Comparison of ENCODE assay signal across 15 mouse cellular contexts in the genomic region with DNA sequence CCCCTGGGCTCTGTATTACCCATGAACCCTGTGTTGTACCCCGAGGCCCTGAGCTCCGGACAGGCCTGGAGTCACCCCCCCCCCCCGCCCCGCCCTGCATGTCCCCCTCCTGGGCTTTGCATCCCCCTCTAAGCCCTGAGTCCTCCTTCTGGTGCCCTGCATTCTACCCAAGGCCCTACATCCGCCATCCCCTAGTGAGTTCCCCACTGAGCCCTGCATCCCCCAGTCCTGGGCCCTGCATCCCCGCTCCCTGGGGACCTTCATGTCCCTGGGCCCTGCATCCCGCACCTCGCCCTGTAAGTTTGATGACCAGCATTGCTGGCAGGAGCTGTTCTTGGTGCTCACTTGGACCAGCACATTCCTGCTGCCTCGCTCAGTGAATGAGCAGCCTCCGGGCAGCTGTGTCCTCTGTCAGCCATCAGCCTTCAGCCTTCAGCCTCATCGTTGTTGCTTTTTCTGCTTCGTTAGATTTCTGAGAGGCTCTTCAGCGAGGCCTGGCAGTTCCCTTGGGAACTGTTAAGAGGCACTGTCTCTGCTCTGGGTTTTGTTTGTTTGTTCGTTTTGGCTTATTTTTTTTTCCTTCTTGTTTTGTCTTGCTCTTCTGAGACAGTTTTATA. TPM values are rescaled to one million over a fixed set of nuclear protein-coding genes. Genes with fewer than 3 reads are reported as not detected.
DNase-seq lines count a peak whose midpoint lies in the region; ATAC-seq lines count a peak whose summit lies in the region.
"Had no signal": no experiment of that assay in that cellular context is flagged by ENCODE, and none has a peak within 500 bp of the region (broad histone marks: within the 10 kb centered on the region; RNA-seq: fewer than 3 reads in every experiment).

No protein-coding gene starts in this region.

- peak; percentile 41 for DNase-seq in embryo, embryonic 10 days (ENCODE audit: low spot score)
- no peak for DNase-seq in embryo, embryonic 9.5 days (ENCODE audit: extremely low spot score)
- peak; percentile 47 for DNase-seq in kidney, postnatal 10 days
- DNase-seq in kidney, adult 9 months: no peak
- DNase-seq in embryo, embryonic 10.5 days (ENCODE audit: low spot score): peak; percentile 35
- peak; percentile 37 to 44 for DNase-seq in kidney, postnatal 36 days
- DNase-seq: cerebellum, adult 8-10 months; gastrocnemius, postnatal 25 days; lung, postnatal 14 days had no signal

- no peak for ATAC-seq in inflammation-experienced regulatory T-cells, adult 6 months
- ATAC-seq in megakaryocyte, adult 5-6 weeks (ENCODE audit: poor library complexity, severe bottlenecking): no peak
- ATAC-seq: activated CD4-positive, CD25-positive, alpha-beta regulatory T cell, adult 4 months had no signal

RNA-seq across cellular contexts. Expression of gene Ldha, which starts 6.2 kb away (rescaled TPM):
- polyA plus RNA-seq in inflammation-experienced regulatory T-cells, adult 6 months (2017; shearing (Covaris generic)): 1,000 to 10,000 TPM in 1 of 3 experiments, 100 to 1,000 TPM in 2; 790 to 1,249 (median 846) TPM
- 278 and 286 TPM in 2 replicates for total RNA-seq in megakaryocyte, adult 5-6 weeks (2015)
- total RNA-seq in megakaryocyte, adult 5-6 weeks (2017): 212 and 223 TPM in 2 replicates

RNA-seq across cellular contexts. Expression of gene Ldhc, which starts 25.9 kb away (rescaled TPM):
- polyA plus RNA-seq in inflammation-experienced regulatory T-cells, adult 6 months (2017; shearing (Covaris generic)): not detected
- 2.3 and 2.9 TPM in 2 replicates for total RNA-seq in megakaryocyte, adult 5-6 weeks (2015)
- 1.0 TPM in 1 of 2 replicates, not detected in the other for total RNA-seq in megakaryocyte, adult 5-6 weeks (2017)
- total RNA-seq: gastrocnemius, postnatal 25 days; left cerebral cortex, adult 2 months; liver, adult 2 months had no signal
- polyA plus RNA-seq: activated CD4-positive, CD25-positive, alpha-beta regulatory T cell, adult 4 months; heart, embryonic 16.5 days; liver, adult 2 months had no signal

RNA-seq across cellular contexts. Expression of gene Gtf2h1, which starts 39.2 kb away (rescaled TPM):
- polyA plus RNA-seq in inflammation-experienced regulatory T-cells, adult 6 months (2017; shearing (Covaris generic)): 10 to 100 TPM; 26.7 to 29.9 (median 27.0) TPM
- total RNA-seq in megakaryocyte, adult 5-6 weeks (2015): 36.6 and 40.0 TPM in 2 replicates
- 70.2 and 74.8 TPM in 2 replicates for total RNA-seq in megakaryocyte, adult 5-6 weeks (2017)

RNA-seq across cellular contexts. Expression of gene Hps5, which starts 39.2 kb away (rescaled TPM):
- polyA plus RNA-seq in inflammation-experienced regulatory T-cells, adult 6 months (2017; shearing (Covaris generic)): 10 to 100 TPM; 16.4 to 22.3 (median 19.7) TPM
- 26.0 and 27.1 TPM in 2 replicates for total RNA-seq in megakaryocyte, adult 5-6 weeks (2015)
- total RNA-seq in megakaryocyte, adult 5-6 weeks (2017): 58.8 and 61.3 TPM in 2 replicates

Comparison
In these comparisons a context has a peak if more than half of its experiments do, and no peak if none do; other contexts are left out.
1. DNase-seq: peak in embryo, embryonic 10 days (single experiment), kidney, postnatal 10 days (single experiment), embryo, embryonic 10.5 days (single experiment) and kidney, postnatal 36 days (2 of 2); none in embryo, embryonic 9.5 days (single experiment) and kidney, adult 9 months (single experiment).